Mouse (Mus musculus): ENCODE measurements around the gene Afg1l.

The Afg1l gene

DNA sequence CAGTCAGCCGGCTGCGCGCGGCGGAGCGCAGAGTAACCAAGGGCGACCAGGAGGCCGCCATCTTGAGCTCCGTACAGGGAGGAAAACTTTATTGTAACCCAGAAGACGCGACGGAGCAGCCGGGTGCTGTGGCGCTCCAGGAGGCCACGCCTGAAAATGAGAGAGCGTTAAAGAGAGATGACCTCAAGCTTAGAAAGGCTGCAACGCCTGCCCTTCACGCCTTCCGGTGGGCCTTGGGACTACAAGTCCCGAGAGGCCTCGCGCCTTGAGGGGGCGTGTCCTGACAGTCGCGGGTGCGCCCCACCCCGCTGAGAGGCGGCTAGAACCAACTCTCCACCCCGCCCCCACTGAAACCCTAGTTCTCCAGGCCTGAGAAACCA lies at the start of gene Afg1l:
TSS of gene Afg1l (minus strand) at position 225 of the 380 bp plus-strand sequence.
- in situ Hi-C loops (cut with MboI, MseI): no loop called here

DNA sequence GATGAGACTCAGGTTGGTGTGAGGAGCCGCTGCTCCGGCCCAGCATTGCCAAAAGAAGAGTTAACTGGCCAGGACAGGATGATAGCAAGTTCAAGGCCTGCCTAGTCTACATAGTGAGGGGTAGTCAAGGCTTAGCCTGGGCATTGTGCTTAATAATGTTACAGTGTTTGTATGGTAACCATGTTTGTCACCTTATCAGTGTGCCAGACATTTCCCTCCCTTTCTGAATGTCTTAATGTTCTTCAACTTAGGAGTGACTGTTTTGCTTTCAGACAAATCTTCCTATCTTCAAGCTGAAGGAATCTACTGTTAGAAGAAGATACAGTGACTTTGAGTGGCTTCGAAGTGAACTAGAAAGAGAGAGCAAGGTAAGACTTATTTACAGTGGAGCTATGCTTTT lies 47.3 kb upstream of the Afg1l start:
- in situ Hi-C loops (cut with MboI, MseI): no loop called here

DNA sequence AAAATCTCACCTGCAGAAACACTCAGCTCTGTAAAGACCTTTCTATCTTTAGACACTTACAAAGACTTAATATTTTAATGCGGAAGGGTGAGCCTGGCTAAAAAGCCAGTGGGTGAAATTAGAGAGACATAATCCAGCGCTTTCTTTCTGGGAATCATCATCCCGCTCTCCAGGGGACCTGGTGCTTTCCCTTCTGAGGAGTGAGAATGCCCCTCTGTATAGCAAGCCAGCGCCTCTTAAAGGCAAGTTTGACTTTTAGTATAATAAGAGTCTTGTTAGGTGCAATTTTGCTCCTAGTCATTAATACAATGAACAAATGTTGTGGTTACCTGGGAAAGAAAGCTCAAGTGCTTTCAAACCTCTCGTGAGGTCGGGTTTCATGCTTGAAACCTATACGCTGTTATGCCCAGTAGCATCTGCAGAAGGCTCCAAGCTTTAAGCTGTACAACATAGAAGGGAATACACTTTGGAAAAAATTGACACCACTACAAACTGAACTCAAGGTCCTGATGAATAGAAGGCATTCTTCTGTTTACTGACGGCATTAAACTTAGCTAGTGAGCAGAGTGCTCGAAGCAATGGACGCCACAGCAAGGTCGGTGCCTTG lies 45.3 kb upstream of the Afg1l start:
- in situ Hi-C loops (cut with MboI, MseI): no loop called here

DNA sequence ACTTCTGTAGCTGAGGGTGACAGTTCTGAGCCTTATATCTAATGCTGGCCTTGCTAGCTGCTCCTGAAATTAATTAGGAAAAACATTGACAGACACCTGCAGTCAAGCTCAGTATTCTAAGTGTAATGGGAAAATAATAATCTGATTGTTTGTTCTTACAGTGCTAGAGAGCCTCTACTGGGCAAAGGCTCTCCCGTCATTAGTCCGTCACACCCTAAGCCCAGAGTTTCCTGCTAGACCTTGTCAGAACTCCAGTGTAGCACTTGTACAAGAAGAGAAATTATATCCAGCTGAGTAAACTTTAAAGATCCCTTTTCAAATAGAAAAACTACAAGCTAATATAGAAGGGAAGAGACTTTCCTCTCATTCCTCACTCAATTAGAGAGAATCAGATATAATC lies 44.5 kb upstream of the Afg1l start:
- in situ Hi-C loops (cut with MboI, MseI): no loop called here

DNA sequence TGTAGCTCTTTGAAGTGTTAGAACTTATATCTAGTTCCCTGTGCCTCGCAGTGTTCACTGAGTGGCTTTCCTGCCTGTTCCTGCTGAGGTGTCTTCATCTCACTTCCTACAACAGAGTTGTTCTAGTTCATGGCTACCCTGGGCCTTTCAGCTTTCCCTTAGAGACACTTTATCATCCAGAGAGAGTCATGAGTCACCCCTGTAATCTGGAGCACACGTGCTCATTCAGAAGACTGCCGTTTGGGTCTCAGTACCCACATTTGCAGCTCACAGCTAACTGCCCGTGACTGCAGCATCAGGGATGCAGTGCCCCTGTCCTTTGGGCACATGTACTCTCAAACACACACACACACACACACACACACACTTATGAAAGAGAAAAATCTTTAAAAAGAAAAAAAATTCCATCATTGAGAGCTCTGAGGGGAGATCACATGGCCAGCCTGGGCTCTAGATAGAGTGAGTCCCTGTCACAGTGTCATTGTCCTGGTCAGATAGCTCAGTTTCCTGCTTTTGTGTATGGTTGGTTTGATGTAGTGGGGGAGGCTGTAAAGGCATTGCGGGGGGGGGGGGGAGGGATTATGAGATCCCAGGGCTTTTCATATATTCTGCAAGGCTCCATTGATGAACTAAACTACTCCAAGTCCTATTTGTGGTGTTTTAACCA lies 43.1 kb upstream of the Afg1l start:
- in situ Hi-C loops (cut with MboI, MseI): no loop called here

DNA sequence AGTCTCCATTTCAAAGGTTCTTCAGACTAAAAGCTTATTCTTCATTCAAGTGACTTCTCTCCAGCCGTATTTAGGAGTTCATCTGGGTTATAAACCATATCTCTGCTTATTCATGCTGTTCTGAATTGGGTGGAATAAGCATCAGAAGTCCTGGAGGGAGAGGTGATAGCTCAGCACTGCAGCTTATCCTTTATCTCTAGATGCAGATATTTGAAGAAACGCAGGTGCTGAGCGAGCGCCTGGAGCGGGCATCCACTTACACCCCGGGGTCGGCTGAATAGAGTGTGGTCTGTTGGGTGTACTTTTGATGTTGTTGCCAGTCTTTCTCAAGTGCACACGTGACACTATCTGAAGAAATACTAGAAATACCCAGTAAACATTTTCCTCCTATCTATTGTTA lies 40.0 kb upstream of the Afg1l start:
- in situ Hi-C loops (cut with MboI, MseI): no loop called here

DNA sequence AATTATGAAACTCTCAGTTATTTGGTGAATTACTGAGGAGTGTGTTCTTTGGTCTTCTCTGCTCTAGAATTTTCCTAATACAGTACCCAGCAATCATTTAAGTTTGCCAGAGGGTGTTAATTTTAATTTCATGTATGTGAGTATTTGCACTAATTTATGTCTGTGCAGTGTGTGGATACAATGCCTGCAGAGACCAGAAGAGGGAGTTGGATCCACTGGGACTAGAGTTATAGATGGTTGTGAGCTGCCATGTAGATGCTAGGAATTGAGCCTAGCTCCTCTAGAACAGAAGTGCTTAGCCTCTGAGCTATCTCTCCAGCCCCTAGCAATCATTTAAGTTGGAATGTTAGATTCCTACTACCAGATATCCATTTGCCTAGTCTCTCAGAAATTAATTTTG lies 35.8 kb upstream of the Afg1l start:
- in situ Hi-C loops (cut with MboI, MseI): no loop called here

DNA sequence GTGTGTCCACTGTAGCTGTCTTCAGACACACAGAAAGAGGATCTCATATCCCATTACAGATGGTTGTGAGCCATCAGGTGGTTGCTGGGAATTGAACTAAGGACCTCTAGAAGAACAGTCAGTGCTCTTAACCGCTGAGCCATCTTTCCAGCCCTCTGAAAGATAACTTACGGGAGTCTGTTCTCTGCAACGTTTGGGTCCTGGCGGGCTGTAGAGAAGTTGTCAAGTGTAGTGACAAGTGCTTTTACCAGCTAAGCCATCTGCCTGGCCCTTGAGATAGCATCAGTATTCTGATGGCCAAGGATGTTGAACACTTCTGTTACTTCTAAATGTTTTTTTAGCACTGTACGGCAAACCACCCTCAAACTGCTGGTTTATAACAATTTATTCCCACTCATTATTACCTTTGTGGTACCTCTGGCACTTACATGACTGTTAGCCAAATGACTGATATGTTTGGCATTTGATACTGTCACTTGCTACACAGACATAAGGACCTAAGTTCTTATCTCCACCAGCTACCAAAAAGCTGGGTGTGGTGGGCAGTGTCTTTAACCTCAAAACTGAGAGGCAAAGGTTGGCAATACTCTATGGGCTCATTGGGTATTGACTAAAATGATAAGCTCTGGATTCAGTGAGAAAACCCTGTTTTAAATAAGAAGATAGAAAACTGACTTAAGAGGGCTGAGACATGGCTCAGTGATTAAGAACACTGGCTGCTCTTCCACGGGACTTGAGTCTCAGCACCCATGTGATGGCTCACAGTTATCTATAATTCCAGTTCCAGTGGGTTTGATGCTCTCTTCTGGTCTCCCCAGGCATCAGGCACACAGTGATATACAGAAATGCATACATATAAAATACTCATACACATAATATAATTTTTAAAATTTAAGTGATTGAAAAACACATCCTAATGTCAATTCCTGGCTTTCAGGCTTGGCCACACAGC lies 33.1 kb upstream of the Afg1l start:
- in situ Hi-C loops (cut with MboI, MseI): no loop called here

DNA sequence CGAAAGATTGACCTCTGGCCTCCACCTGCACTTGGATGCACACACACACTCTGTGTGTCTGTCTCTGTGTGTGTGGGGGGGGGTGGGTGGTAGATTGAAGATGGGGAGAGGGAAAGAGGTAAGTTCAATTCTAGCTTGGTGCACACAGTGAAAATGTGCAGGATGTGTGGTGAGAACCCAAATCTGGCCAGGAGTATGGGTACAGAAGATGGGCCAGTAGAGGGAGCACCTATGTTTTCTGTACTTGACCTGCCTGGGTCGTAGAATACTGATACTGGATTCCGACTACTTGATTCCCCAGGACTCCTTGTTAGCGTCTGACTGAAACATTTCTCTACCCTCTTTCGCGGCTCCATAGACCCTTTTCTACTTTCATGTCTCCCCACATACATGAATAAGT lies 31.8 kb upstream of the Afg1l start:
- in situ Hi-C loops (cut with MboI, MseI): no loop called here

DNA sequence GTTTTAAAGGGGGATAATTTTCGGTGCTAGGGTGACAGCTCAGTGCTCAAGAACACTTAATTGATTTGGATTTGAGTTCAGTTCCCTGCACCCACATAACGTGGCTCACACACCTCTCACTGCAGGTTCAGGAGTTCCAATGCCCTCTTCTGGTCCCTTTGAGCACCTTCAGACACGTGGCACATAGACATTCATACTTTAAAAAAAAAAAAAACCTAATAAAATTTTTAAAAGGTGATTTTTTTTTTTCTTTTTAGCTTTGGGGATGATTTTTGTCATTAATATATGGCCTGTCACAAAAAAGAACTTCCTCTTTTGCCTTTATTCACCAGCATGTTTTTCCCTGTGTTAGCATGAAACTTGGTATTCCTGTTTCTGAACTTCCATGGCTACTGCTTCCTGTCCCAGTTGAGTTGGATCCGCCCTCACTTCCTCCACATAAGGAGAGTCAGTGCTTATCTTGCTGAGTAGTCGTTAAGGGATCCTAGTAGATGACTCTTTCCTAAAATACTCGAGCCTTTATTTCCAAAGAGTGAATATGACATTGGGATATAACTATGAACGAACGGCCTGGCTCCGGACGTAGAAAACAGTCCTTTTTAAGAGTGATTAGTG lies 25.8 kb upstream of the Afg1l start:
- in situ Hi-C loops (cut with MboI, MseI): no loop called here

DNA sequence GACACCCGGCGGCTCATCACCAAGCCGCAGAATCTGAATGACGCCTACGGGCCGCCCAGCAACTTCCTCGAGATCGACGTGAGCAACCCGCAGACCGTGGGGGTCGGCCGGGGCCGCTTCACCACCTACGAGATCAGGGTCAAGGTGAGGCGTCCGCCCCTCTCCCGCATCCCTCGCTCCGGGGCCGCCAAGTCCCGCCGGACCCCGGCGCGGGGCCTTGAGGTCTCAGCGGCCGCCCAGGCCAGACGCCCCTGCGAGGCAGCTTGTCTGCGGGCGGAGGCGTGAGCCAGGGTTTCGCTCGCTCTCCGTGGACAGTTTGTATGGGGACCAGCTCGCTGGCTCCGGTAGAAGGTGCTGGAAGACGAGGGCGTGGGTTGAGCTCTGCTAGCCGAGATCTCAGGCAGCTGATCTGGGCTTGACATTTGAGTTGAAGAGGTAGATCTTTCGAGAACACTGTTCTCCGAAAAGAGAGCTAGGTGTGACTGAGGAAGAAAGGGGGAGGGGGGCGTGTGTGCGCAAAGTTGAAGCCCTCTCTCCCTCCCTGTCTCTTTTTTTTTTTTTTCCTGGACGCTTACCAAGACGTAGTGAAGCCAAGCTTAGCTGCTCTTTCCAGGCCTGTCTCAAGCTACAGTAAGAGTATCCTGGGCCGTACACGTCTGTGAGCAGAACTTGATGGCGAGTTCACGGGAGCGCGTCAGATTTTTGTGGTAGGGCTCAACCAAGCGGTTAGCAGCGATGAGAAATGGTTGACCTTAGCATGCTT lies 24.2 kb upstream of the Afg1l start:
- in situ Hi-C loops (cut with MboI, MseI): no loop called here

DNA sequence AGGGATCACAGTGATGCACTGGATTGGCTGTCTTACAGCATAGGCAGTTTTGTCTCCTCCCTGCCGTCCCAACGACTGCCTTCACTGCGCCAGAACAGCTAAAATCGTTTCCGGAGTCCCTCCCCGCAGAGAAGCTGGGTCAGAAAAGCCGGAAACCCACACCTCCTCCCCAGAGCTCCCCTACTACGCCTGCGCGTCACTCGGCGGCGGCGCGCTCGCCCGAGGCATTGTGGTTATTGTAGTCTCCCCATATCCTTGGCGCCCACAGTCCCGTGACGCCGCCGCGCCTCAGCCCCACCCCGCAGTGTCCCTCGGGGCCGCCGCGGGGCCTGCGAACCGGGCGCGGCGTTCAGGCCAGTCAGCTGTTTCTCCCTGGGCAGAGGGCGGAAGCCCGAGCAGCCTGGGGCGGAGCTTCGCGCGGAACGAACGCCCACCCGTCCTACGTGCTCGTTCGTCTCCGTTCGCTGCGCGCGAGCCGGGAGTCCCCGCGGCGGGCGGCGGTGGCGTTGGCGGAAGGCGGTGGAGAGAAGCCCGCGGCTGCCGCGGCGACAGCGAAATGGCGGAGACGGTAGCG lies 23.5 kb upstream of the Afg1l start, which contains the start of gene Snx3:
TSS of gene Snx3 (plus strand) at position 256 of the 574 bp plus-strand sequence.
- in situ Hi-C loops (cut with MboI, MseI): no loop called here

DNA sequence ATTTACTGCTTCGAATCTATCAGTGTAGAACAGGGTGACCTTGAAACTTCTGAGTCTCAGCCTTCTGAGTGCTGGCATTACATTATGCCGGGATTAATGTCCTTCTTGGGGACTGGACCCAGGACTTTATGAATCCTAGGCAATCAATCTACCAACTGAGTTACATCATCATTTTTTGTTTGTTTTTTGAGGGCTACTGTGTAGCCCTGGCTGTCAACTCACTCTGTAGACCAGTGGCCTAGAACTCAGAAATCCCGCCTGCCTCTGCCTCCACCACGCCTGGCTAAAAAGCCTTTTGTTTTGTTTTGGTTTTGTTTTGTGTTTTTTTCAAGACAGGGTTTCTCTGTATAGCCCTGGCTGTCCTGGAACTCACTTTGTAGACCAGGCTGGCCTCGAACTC lies 22.8 kb upstream of the Afg1l start:
- in situ Hi-C loops (cut with MboI, MseI): no loop called here

DNA sequence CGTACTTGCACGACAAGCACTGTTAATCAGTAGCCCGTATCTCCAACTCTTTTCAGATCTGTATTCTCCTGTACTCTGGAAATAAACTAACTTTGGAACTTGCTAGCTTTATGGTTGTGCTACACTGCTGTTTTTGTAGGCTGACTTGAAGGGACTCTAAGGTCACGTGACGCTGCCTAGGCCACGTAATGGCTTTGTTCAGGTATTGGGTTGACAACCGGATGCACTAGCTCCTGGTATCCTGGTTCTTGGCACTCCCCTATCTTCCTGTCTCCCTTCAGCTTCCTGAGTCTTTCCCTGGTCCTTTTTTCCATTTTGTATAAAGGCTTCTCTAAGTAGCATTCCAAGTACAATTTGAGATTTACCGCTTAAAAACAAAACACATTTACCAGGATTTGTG lies 22.2 kb upstream of the Afg1l start:
- in situ Hi-C loops (cut with MboI, MseI): no loop called here

DNA sequence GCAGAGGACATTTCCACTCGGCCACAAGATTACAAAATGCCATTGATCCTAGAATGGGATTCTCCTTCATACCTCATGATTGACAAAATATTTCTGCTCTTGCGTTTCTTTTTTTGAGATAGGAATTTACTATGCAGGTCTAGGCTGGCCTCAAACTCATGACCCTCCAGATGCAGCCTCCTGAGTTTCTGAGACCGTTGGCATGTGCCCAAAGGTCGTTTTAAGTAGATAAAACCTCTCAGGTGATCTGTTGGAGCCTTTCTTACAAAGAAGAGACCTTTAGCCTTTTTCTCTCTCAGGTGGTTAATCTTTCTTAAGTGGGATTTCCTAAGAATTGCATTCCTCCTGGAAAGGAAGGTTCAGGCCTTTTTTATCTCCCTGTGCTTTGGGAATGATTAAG lies 14.6 kb upstream of the Afg1l start:
- in situ Hi-C loops (cut with MboI, MseI): loop anchor here (10.0 kb wide), 1 partner anchor 688 kb away; the partner anchor contains the start of genes Cep57l1 and Sesn1

DNA sequence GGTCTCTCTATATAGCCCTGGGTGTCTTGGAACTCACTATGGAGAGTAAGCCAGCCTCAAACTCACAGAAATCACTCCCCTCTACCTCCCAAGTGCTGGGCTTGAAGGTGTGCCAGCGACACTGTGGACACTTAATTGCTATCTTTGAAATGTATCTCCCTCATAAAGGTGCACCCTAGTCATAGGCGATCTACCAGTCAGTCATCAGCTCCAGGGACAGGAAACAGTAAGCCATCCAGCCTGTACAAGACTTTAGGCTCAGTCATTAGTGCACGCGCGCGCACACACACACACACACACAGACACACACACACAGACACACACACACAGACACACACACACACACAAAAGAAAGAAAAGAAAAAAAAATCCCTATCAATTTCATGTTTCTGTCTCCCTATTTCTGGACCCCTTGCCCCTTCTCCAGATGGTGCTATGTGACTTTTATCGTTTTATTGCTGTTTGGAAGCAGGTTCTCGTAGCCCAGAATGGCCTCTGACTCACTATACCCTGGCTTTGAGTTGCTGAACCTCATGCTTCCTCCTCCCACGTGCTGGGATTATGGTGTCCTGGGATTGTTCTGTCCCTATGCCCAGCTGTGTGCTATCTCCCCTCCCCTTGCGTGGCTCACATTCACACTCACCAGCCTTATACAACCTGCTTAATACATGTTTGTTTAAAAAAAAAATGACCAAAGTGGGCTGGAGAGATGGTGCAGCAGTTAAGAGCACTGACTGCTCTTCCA lies 13.8 kb upstream of the Afg1l start:
- in situ Hi-C loops (cut with MboI, MseI): loop anchor here (10.0 kb wide), 1 partner anchor 687 kb away; the partner anchor contains the start of genes Cep57l1 and Sesn1

DNA sequence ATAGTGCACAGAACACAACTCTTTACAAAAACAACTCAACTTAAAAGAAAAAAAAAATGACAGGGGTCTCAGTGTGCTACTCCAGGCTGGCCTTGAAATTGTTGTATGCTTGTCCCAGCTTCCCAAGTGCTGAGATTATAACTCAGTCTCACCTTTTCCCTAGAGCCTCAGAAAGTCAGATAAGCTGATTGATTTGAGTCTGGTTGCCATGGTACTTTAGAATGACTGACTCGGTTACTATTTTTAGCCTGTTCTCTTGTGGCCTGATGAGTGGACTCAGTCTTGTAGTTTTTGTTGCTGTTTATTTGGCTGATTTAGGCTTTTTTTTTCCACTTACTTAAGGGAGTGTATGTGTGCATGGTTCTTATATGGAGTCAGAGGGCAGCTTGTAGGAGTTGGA lies 12.8 kb upstream of the Afg1l start:
- in situ Hi-C loops (cut with MboI, MseI): loop anchor here (10.0 kb wide), 1 partner anchor 686 kb away; the partner anchor contains the start of genes Cep57l1 and Sesn1

DNA sequence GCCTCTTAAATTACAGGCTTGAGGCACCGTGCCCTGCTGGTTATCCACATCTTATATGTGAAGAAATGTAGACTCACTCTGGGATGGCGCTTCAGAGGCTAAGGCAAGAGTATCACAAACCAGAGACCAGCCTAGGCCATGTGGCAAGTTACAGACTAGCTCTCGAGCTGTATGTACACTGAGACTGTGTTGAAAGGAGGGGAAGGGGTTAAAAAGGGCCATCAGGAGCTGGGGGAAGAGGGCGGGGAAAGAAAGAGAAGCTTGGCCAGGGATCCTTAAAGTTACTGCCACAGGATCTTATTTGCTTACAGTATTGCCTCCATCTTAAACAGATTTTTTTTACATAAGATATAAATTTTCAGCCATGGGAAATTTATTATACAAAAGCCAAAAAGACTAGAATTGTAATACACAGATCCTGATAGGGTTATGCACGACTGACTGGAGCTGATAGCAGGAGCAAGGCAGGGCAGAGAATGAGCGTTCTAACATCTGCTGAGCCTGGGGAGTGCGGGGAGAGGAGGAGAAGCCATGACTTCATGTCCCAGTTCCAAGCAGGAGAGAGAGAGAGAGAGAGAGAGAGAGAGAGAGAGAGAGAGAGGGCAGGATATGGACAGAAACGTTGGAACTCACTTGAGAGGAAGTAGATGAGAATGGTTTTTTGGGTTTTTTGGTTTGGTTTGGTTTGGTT lies 10.4 kb upstream of the Afg1l start:
- in situ Hi-C loops (cut with MboI, MseI): no loop called here

DNA sequence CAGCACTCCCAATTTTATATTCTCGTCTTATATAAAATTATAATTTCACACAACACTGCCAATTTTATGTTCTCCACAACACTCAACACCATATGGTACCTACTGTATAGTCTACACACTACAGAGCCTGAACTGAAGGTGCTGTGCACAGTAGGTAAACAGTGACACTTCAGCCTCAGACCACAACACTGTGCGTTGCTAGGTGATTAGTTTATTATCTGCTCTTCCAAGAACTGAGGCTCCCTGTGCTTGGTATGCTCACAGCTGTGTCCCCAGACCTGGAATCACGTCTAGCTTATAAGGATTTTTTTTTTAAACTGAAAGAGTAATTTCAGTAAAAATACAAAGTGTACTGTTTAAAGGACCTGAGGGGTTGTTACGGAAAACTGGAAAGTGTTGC lies 2.4 kb upstream of the Afg1l start:
- in situ Hi-C loops (cut with MboI, MseI): no loop called here
